Mouse (Mus musculus) MEL (cell line): Measurements from ENCODE around the gene Morn2. TPM values are rescaled to one million over a fixed set of nuclear protein-coding genes. Genes with fewer than 3 reads are reported as not detected.

Experiments used
- DNase-seq: peaks from one replicate; pipeline ENCODE4 v3.0.0; 2011; ENCODE audit warnings: low read depth, low spot score
- H3K27ac ChIP-seq: 2 replicates; pipeline ENCODE4 v1.5.1; 2012; ENCODE audit warnings: low read depth, mild to moderate bottlenecking, control low read depth, low read length, moderate library complexity; ENCODE audit not compliant: control insufficient read depth
- H3K27me3 ChIP-seq, 2 experiments: fragments of 150-350 bp in 1 of 2; sonication (generic) in 1 of 2; 2 replicates each; pipeline ENCODE4 v1.6.1; 2012; ENCODE audit warnings: low read length in 2 of 2, mild to moderate bottlenecking in 2 of 2, improper control_type of control experiment in 1 of 2, moderate library complexity in 1 of 2; ENCODE audit not compliant: insufficient read depth in 2 of 2, control insufficient read depth in 1 of 2
- H3K36me3 ChIP-seq, 2 experiments: 2 replicates each; pipeline ENCODE4 v1.6.1; 2012 to 2014; ENCODE audit warnings: low read length in 2 of 2, improper control_type of control experiment in 1 of 2, inconsistent platforms in 1 of 2, mild to moderate bottlenecking in 1 of 2; ENCODE audit not compliant: insufficient read depth in 2 of 2, control insufficient read depth in 1 of 2
- H3K4me1 ChIP-seq, 2 experiments: fragments of 150-350 bp in 1 of 2; sonication (generic) in 1 of 2; 2 replicates each; pipeline ENCODE4 v1.6.1; 2012; ENCODE audit warnings: low read length in 2 of 2, improper control_type of control experiment in 1 of 2, mild to moderate bottlenecking in 1 of 2; ENCODE audit not compliant: insufficient read depth in 2 of 2, control insufficient read depth in 1 of 2
- H3K4me3 ChIP-seq, 2 experiments: fragments of 150-350 bp in 1 of 2; sonication (generic) in 1 of 2; 2 replicates each; pipeline ENCODE4 v1.5.1; 2012; ENCODE audit warnings: low read depth in 2 of 2, low read length in 2 of 2, mild to moderate bottlenecking in 2 of 2, moderate library complexity in 2 of 2, control low read depth in 1 of 2, improper control_type of control experiment in 1 of 2; ENCODE audit not compliant: control insufficient read depth in 1 of 2, insufficient read depth in 1 of 2
- H3K79me2 ChIP-seq: 2 replicates; pipeline ENCODE4 v1.6.1; 2012; ENCODE audit warnings: mild to moderate bottlenecking, low read length, moderate library complexity; ENCODE audit not compliant: control insufficient read depth, poor library complexity, insufficient read depth
- H3K9ac ChIP-seq: 2 replicates; pipeline ENCODE4 v1.6.1; 2012; ENCODE audit warnings: low read depth, mild to moderate bottlenecking, control low read depth, low read length, moderate library complexity; ENCODE audit not compliant: control insufficient read depth, poor library complexity, severe bottlenecking
- H3K9me3 ChIP-seq: fragments of 150-350 bp; sonication (generic); replicated peaks from 2 replicates; pipeline ENCODE4 v1.6.1; 2012; ENCODE audit warnings: mild to moderate bottlenecking, low read length, improper control_type of control experiment, moderate library complexity; ENCODE audit not compliant: insufficient read depth
- BHLHE40 ChIP-seq: IDR thresholded peaks from 2 replicates; pipeline ENCODE4 v1.6.1; 2012; ENCODE audit warnings: low read depth, mild to moderate bottlenecking, inconsistent platforms, low read length, improper control_type of control experiment, borderline replicate concordance
- CHD1 ChIP-seq: IDR thresholded peaks from 2 replicates; pipeline ENCODE4 v1.6.1; 2012; ENCODE audit warnings: low read depth, mild to moderate bottlenecking, inconsistent platforms, low read length, improper control_type of control experiment
- CHD2 ChIP-seq: IDR thresholded peaks from 2 replicates; pipeline ENCODE4 v1.6.1; 2011; ENCODE audit warnings: low read length, improper control_type of control experiment
- CTCF ChIP-seq, 3 experiments: IDR thresholded peaks in 2 of 3; conservative IDR thresholded peaks in 1 of 3; 2 replicates each; pipeline ENCODE4 v1.5.1; 2011 to 2012; ENCODE audit warnings: low read length in 3 of 3, low read depth in 2 of 3, mild to moderate bottlenecking in 2 of 3, improper control_type of control experiment in 1 of 3, inconsistent platforms in 1 of 3, mixed read lengths in 1 of 3, moderate library complexity in 1 of 3; ENCODE audit not compliant: control insufficient read depth in 1 of 3, insufficient read depth in 1 of 3, poor library complexity in 1 of 3, severe bottlenecking in 1 of 3
- E2F4 ChIP-seq: IDR thresholded peaks from 2 replicates; pipeline ENCODE4 v1.6.1; 2011; ENCODE audit warnings: low read depth, low read length, improper control_type of control experiment, borderline replicate concordance
- ELF1 ChIP-seq: IDR thresholded peaks from 2 replicates; pipeline ENCODE4 v1.6.1; 2014; ENCODE audit warnings: low read depth, mild to moderate bottlenecking, inconsistent platforms, low read length, improper control_type of control experiment, moderate library complexity
- EP300 ChIP-seq, 2 experiments: IDR thresholded peaks; 2 replicates each; pipeline ENCODE4 v1.6.1; 2011; ENCODE audit warnings: improper control_type of control experiment in 2 of 2, low read length in 2 of 2, low read depth in 1 of 2, mild to moderate bottlenecking in 1 of 2
- ETS1 ChIP-seq: IDR thresholded peaks from 2 replicates; pipeline ENCODE4 v1.6.1; 2012; ENCODE audit warnings: low read depth, mild to moderate bottlenecking, inconsistent platforms, low read length, improper control_type of control experiment, moderate library complexity
- GABPA ChIP-seq: IDR thresholded peaks from 2 replicates; pipeline ENCODE4 v1.6.1; 2012; ENCODE audit warnings: low read depth, mild to moderate bottlenecking, inconsistent platforms, low read length, improper control_type of control experiment, moderate library complexity
- GATA1 ChIP-seq: IDR thresholded peaks from 2 replicates; pipeline ENCODE4 v1.6.1; 2011; ENCODE audit warnings: low read depth, low read length, improper control_type of control experiment
- HCFC1 ChIP-seq: IDR thresholded peaks from 2 replicates; pipeline ENCODE4 v1.6.1; 2012; ENCODE audit warnings: low read depth, mild to moderate bottlenecking, inconsistent platforms, low read length, improper control_type of control experiment, moderate library complexity
- JUND ChIP-seq: IDR thresholded peaks from 2 replicates; pipeline ENCODE4 v1.6.1; 2011; ENCODE audit warnings: low read depth, mild to moderate bottlenecking, improper control_type of control experiment, low read length
- MAX ChIP-seq: IDR thresholded peaks from 2 replicates; pipeline ENCODE4 v1.6.1; 2011; ENCODE audit warnings: low read length, improper control_type of control experiment
- MAZ ChIP-seq: IDR thresholded peaks from 2 replicates; pipeline ENCODE4 v1.6.1; 2012; ENCODE audit warnings: low read depth, mild to moderate bottlenecking, inconsistent platforms, low read length, improper control_type of control experiment
- MEF2A ChIP-seq: IDR thresholded peaks from 2 replicates; pipeline ENCODE4 v1.6.1; 2014; ENCODE audit warnings: low read depth, mild to moderate bottlenecking, inconsistent platforms, low read length, improper control_type of control experiment; ENCODE audit not compliant: poor library complexity, insufficient replicate concordance, severe bottlenecking; ENCODE audit errors: extremely low read depth
- MXI1 ChIP-seq: IDR thresholded peaks from 2 replicates; pipeline ENCODE4 v1.6.1; 2011; ENCODE audit warnings: mild to moderate bottlenecking, low read depth, low read length, improper control_type of control experiment
- MYB ChIP-seq: IDR thresholded peaks from 2 replicates; pipeline ENCODE4 v1.6.1; 2011; ENCODE audit warnings: mild to moderate bottlenecking, low read depth, low read length, improper control_type of control experiment
- MYC ChIP-seq: IDR thresholded peaks from 2 replicates; pipeline ENCODE4 v1.6.1; 2011; ENCODE audit warnings: low read depth, mild to moderate bottlenecking, low read length, improper control_type of control experiment, moderate library complexity
- NELFE ChIP-seq: IDR thresholded peaks from 2 replicates; pipeline ENCODE4 v1.6.1; 2011; ENCODE audit warnings: low read depth, low read length, improper control_type of control experiment
- NRF1 ChIP-seq: IDR thresholded peaks from 2 replicates; pipeline ENCODE4 v1.6.1; 2014; ENCODE audit warnings: low read depth, mild to moderate bottlenecking, inconsistent platforms, low read length, improper control_type of control experiment, moderate library complexity; ENCODE audit not compliant: poor library complexity, insufficient read depth, severe bottlenecking
- POLR2A ChIP-seq, 2 experiments: IDR thresholded peaks; 2 replicates each; pipeline ENCODE4 v1.6.1; 2011 to 2012; ENCODE audit warnings: low read length in 2 of 2, mild to moderate bottlenecking in 2 of 2, control low read depth in 1 of 2, improper control_type of control experiment in 1 of 2, low read depth in 1 of 2, moderate library complexity in 1 of 2; ENCODE audit not compliant: control insufficient read depth in 1 of 2, insufficient read depth in 1 of 2, poor library complexity in 1 of 2
- POLR2AphosphoS2 ChIP-seq: IDR thresholded peaks from 2 replicates; pipeline ENCODE4 v1.6.1; 2011; ENCODE audit warnings: low read length, improper control_type of control experiment
- POLR2AphosphoS5 ChIP-seq: IDR thresholded peaks from 2 replicates; pipeline ENCODE4 v1.6.1; 2012; ENCODE audit warnings: low read depth, borderline replicate concordance, mild to moderate bottlenecking, inconsistent platforms, low read length, moderate library complexity, mixed read lengths
- RAD21 ChIP-seq: IDR thresholded peaks from 2 replicates; pipeline ENCODE4 v1.6.1; 2011; ENCODE audit warnings: mild to moderate bottlenecking, low read depth, low read length, improper control_type of control experiment
- RCOR1 ChIP-seq: IDR thresholded peaks from 2 replicates; pipeline ENCODE4 v1.6.1; 2012; ENCODE audit warnings: low read depth, mild to moderate bottlenecking, inconsistent platforms, low read length, improper control_type of control experiment
- SIN3A ChIP-seq: IDR thresholded peaks from 2 replicates; pipeline ENCODE4 v1.6.1; 2012; ENCODE audit warnings: low read length, improper control_type of control experiment, inconsistent platforms
- SMC3 ChIP-seq: IDR thresholded peaks from 2 replicates; pipeline ENCODE4 v1.6.1; 2011; ENCODE audit warnings: low read depth, low read length, improper control_type of control experiment
- TAL1 ChIP-seq: IDR thresholded peaks from 2 replicates; pipeline ENCODE4 v1.6.1; 2012; ENCODE audit warnings: mild to moderate bottlenecking, inconsistent platforms, low read length, moderate library complexity, mixed read lengths
- TCF12 ChIP-seq: IDR thresholded peaks from 2 replicates; pipeline ENCODE4 v1.6.1; 2014; ENCODE audit warnings: low read depth, mild to moderate bottlenecking, inconsistent platforms, low read length, improper control_type of control experiment, moderate library complexity
- UBTF ChIP-seq: IDR thresholded peaks from 2 replicates; pipeline ENCODE4 v1.6.1; 2012; ENCODE audit warnings: low read depth, mild to moderate bottlenecking, inconsistent platforms, low read length, improper control_type of control experiment, moderate library complexity, borderline replicate concordance; ENCODE audit not compliant: insufficient read depth
- USF1 ChIP-seq: IDR thresholded peaks from 2 replicates; pipeline ENCODE4 v1.6.1; 2014; ENCODE audit warnings: low read depth, mild to moderate bottlenecking, inconsistent platforms, low read length, improper control_type of control experiment, moderate library complexity
- USF2 ChIP-seq, 2 experiments: IDR thresholded peaks; 2 replicates each; pipeline ENCODE4 v1.6.1; 2011 to 2012; ENCODE audit warnings: improper control_type of control experiment in 2 of 2, low read length in 2 of 2, borderline replicate concordance in 1 of 2, inconsistent platforms in 1 of 2, low read depth in 1 of 2, mild to moderate bottlenecking in 1 of 2; ENCODE audit not compliant: insufficient read depth in 1 of 2
- ZC3H11A ChIP-seq: IDR thresholded peaks from 2 replicates; pipeline ENCODE4 v1.6.1; 2012; ENCODE audit warnings: low read depth, mild to moderate bottlenecking, inconsistent platforms, low read length, improper control_type of control experiment
- ZKSCAN1 ChIP-seq: IDR thresholded peaks from 2 replicates; pipeline ENCODE4 v1.6.1; 2012; ENCODE audit warnings: low read depth, mild to moderate bottlenecking, inconsistent platforms, low read length, improper control_type of control experiment, moderate library complexity
- ZMIZ1 ChIP-seq: IDR thresholded peaks from 2 replicates; pipeline ENCODE4 v1.6.1; 2012; ENCODE audit warnings: low read depth, mild to moderate bottlenecking, inconsistent platforms, low read length, improper control_type of control experiment, moderate library complexity
- ZNF384 ChIP-seq: IDR thresholded peaks from 2 replicates; pipeline ENCODE4 v1.6.1; 2012; ENCODE audit warnings: low read depth, mild to moderate bottlenecking, inconsistent platforms, low read length, improper control_type of control experiment
- polyA plus RNA-seq, 2 experiments: library from polyadenylated mRNA; stranded (reverse) in 1 of 2; unstranded in 1 of 2; fragments of >175 nt in 1 of 2; fragments of >200 nt in 1 of 2; gene quantifications; 2 replicates each; pipeline versions ENCODE4 v1.2.1 to v1.2.4; 2012; ENCODE audit warnings: low replicate concordance in 2 of 2, low read depth in 1 of 2; ENCODE audit not compliant: insufficient read length in 2 of 2, insufficient read depth in 1 of 2, missing spikeins in 1 of 2
- total RNA-seq: library from RNA; depleted of rRNA; stranded (reverse); fragments of 300-350 nt; gene quantifications from 2 replicates; pipeline ENCODE4 v1.2.3, GENCODE M21; 2012; rRNA removed

The Morn2 gene
- total RNA-seq = 7.4 and 9.0 TPM in 2 replicates
- polyA plus RNA-seq = 10 to 100 TPM in 1 of 2 experiments, not detected in 1; 18.1 TPM

DNA sequence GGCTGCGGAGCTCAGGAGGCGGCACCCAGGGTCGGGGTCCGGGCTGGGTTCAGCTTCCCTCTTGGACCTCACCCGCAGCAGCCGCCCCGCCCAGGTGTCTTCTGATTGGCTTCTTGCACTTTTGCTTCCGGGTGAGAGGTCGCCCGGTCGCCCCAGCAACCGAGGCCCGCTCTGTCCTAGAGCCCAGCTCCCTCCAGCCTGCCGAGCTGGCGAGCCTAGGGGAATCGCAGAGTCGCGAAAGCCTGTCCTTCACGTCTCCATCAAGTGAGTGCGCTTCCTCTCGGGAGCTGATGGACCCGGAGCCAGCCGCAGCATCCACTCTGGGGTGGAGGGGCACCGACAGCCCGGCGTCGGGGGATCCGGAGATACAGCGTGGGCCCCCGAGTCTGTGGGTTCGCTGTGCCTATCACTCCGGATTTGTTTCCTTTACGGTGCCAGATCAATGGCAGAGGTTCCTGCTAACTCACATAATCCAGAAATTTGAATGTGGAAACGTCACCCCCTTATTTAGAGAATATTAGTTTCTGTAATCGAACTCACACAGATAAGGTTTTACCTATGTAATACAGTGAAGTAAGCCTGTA lies at the start of gene Morn2, which contains the start of gene Dhx57:
Gene Morn2 (plus strand): TSS at position 130 of the 584 bp plus-strand sequence.
Gene Dhx57 (minus strand): TSS at position 403 of the 584 bp plus-strand sequence.
- H3K4me3 ChIP-seq = peak within 1 kb of the TSS; percentile 71 to 95
- H3K4me1 ChIP-seq = peaks cover 5 to 12% of the 10 kb centered on the region in 2 experiments
- peaks cover 0 to 15% of the 10 kb centered on the region in 2 experiments; a peak in 2 of 4 replicates for H3K36me3 ChIP-seq
- peak within 1 kb of the TSS; percentile 28 for H3K27ac ChIP-seq
- H3K27me3 ChIP-seq = no peaks in the 10 kb centered on the region
- H3K79me2 ChIP-seq = peaks cover 4% of the 10 kb centered on the region; the same call in 1 of the 2 replicates
- peak within 1 kb of the TSS; percentile 77 for H3K9ac ChIP-seq
- H3K9me3 ChIP-seq = no peaks in the 10 kb centered on the region
- DNase-seq = peak; percentile 95
- no peak for TF ChIP-seq SMC3
- peak; percentile 84 for TF ChIP-seq CHD2
- no peak for TF ChIP-seq ZC3H11A
- TF ChIP-seq E2F4 = no peak
- TF ChIP-seq NRF1 = no peak
- TF ChIP-seq MYC = no peak
- peak; percentile 56 for TF ChIP-seq NELFE
- TF ChIP-seq EP300 (IDR thresholded peaks at IDR 0.05; ENCODE audit: low read depth in 1 of 2, low read length in 2 of 2) = no peak
- no peak for TF ChIP-seq ZKSCAN1
- peak; percentile 85 for TF ChIP-seq ELF1
- no peak for TF ChIP-seq UBTF
- peak; percentile 11; the same call in 1 of the 2 replicates for TF ChIP-seq TCF12
- peak; percentile 85 for TF ChIP-seq MXI1
- TF ChIP-seq ETS1 = no peak
- TF ChIP-seq POLR2A (IDR thresholded peaks at IDR 0.05; ENCODE audit: control insufficient read depth in 1 of 2, insufficient read depth in 1 of 2, low read depth in 1 of 2, low read length in 2 of 2, poor library complexity in 1 of 2) = peak in 1 of 2 experiments; percentile 60; a peak in 1 of 4 replicates
- 0 out of 2 replicates have a peak, but pooled peaks have one; percentile 23 for TF ChIP-seq ZMIZ1
- TF ChIP-seq GABPA = no peak
- TF ChIP-seq SIN3A = peak; percentile 97
- TF ChIP-seq POLR2AphosphoS5 = no peak
- TF ChIP-seq GATA1 = no peak
- TF ChIP-seq USF1 = no peak
- no peak for TF ChIP-seq BHLHE40
- TF ChIP-seq MAZ = no peak
- peak; percentile 90 for TF ChIP-seq HCFC1
- TF ChIP-seq MAX = peak; percentile 21; the same call in 1 of the 2 replicates
- no peak for TF ChIP-seq CTCF (IDR thresholded peaks at IDR 0.05 in 2 of 3, conservative IDR thresholded peaks at IDR 0.05 in 1 of 3; ENCODE audit: control insufficient read depth in 1 of 3, insufficient read depth in 1 of 3, low read depth in 2 of 3, low read length in 3 of 3, poor library complexity in 1 of 3, severe bottlenecking in 1 of 3)
- TF ChIP-seq RCOR1 = no peak
- no peak for TF ChIP-seq POLR2AphosphoS2
- no peak for TF ChIP-seq MEF2A
- TF ChIP-seq JUND = no peak
- TF ChIP-seq ZNF384 = no peak; the same call in 1 of the 2 replicates
- no peak for TF ChIP-seq USF2 (IDR thresholded peaks at IDR 0.05; ENCODE audit: borderline replicate concordance in 1 of 2, insufficient read depth in 1 of 2, low read depth in 1 of 2, low read length in 2 of 2)
- no peak for TF ChIP-seq RAD21
- no peak for TF ChIP-seq MYB
- TF ChIP-seq TAL1 = no peak
- TF ChIP-seq CHD1 = no peak
